Mouse (Mus musculus): ENCODE measurements at regions not wholly inside any gene's neighbourhood (a gene's known extent, or its start where the extent isn't known, plus 50 kb on each side); places are given as distances from the start of the nearest gene placed in this dataset.

GRCm38 (mm10) chr13:97498981-97499380, 258.1 kb downstream of the Enc1 start:
- no peaks in the 10 kb centered on the region for H3K79me2 ChIP-seq (ENCODE audit: control insufficient read depth, insufficient read depth)
- H3K4me3 ChIP-seq (ENCODE audit: insufficient read depth, poor library complexity, severe bottlenecking) = no peak overlapping the region
- no peaks in the 10 kb centered on the region for H3K27me3 ChIP-seq (ENCODE audit: control insufficient read depth, insufficient read depth, insufficient read length)
- TF ChIP-seq MYOD1 (IDR thresholded peaks at IDR 0.05; ENCODE audit: control insufficient read depth, insufficient read length, low read depth) = no peak
- TF ChIP-seq CTCF (IDR thresholded peaks at IDR 0.05; ENCODE audit: control insufficient read depth, insufficient read depth, insufficient read length) = no peak
- TF ChIP-seq MYOG (IDR thresholded peaks at IDR 0.05; ENCODE audit: control insufficient read depth, extremely low read depth, insufficient read length) = no peak
- TF ChIP-seq CEBPB (IDR thresholded peaks at IDR 0.05; ENCODE audit: low read depth) = no peak
- TF ChIP-seq USF1 (IDR thresholded peaks at IDR 0.05; ENCODE audit: low read depth) = no peak
- TF ChIP-seq MAX (IDR thresholded peaks at IDR 0.05) = no peak
- no peak for TF ChIP-seq FOSL1 (IDR thresholded peaks at IDR 0.05; ENCODE audit: insufficient read depth, low read length, poor library complexity, severe bottlenecking)
- no peak overlapping the region for H3ac ChIP-seq (ENCODE audit: control insufficient read depth, insufficient read length, low read depth)
- H3K79me3 ChIP-seq (ENCODE audit: low read depth) = no peaks in the 10 kb centered on the region
- no peaks in the 10 kb centered on the region for H3K36me3 ChIP-seq (ENCODE audit: control insufficient read depth, insufficient read depth)

GRCm38 (mm10) chr13:97497928-97498327, 257.0 kb downstream of the Enc1 start:
- Histone ChIP-seq H3K27me3 (ENCODE audit: control insufficient read depth, insufficient read depth, insufficient read length) (no peaks in the 10 kb centered on the region), H3K79me2 (ENCODE audit: control insufficient read depth, insufficient read depth) (no peaks in the 10 kb centered on the region), H3ac (ENCODE audit: control insufficient read depth, insufficient read length, low read depth) (no peak overlapping the region), H3K36me3 (ENCODE audit: control insufficient read depth, insufficient read depth) (no peaks in the 10 kb centered on the region), H3K4me3 (ENCODE audit: insufficient read depth, poor library complexity, severe bottlenecking) (no peak overlapping the region), H3K79me3 (ENCODE audit: low read depth) (no peaks in the 10 kb centered on the region)
- TF ChIP-seq FOSL1 (IDR thresholded peaks at IDR 0.05; ENCODE audit: insufficient read depth, low read length, poor library complexity, severe bottlenecking) = no peak
- TF ChIP-seq CTCF (IDR thresholded peaks at IDR 0.05; ENCODE audit: control insufficient read depth, insufficient read depth, insufficient read length) = no peak
- no peak for TF ChIP-seq MYOD1 (IDR thresholded peaks at IDR 0.05; ENCODE audit: control insufficient read depth, insufficient read length, low read depth)
- TF ChIP-seq CEBPB (IDR thresholded peaks at IDR 0.05; ENCODE audit: low read depth) = no peak
- no peak for TF ChIP-seq MYOG (IDR thresholded peaks at IDR 0.05; ENCODE audit: control insufficient read depth, extremely low read depth, insufficient read length)
- no peak for TF ChIP-seq MAX (IDR thresholded peaks at IDR 0.05)

- Histone ChIP-seq H3K4me3 (ENCODE audit: insufficient read depth, poor library complexity, severe bottlenecking) (no peak overlapping the region), H3ac (ENCODE audit: control insufficient read depth, insufficient read length, low read depth) (no peak overlapping the region), H3K79me3 (ENCODE audit: low read depth) (no peaks in the 10 kb centered on the region), H3K79me2 (ENCODE audit: control insufficient read depth, insufficient read depth) (no peaks in the 10 kb centered on the region), H3K27me3 (ENCODE audit: control insufficient read depth, insufficient read depth, insufficient read length) (no peaks in the 10 kb centered on the region), H3K36me3 (ENCODE audit: control insufficient read depth, insufficient read depth) (no peaks in the 10 kb centered on the region)
- no peak for TF ChIP-seq CTCF (IDR thresholded peaks at IDR 0.05; ENCODE audit: control insufficient read depth, insufficient read depth, insufficient read length)
- no peak for TF ChIP-seq FOSL1 (IDR thresholded peaks at IDR 0.05; ENCODE audit: insufficient read depth, low read length, poor library complexity, severe bottlenecking)
- no peak for TF ChIP-seq MYOD1 (IDR thresholded peaks at IDR 0.05; ENCODE audit: control insufficient read depth, insufficient read length, low read depth)
- TF ChIP-seq MYOG (IDR thresholded peaks at IDR 0.05; ENCODE audit: control insufficient read depth, extremely low read depth, insufficient read length) = no peak
- no peak for TF ChIP-seq CEBPB (IDR thresholded peaks at IDR 0.05; ENCODE audit: low read depth)
- no peak for TF ChIP-seq USF1 (IDR thresholded peaks at IDR 0.05; ENCODE audit: low read depth)
- TF ChIP-seq MAX (IDR thresholded peaks at IDR 0.05) = no peak
Measured at GRCm38 (mm10) chr13:97494770-97495169, 253.9 kb downstream of the Enc1 start.

GRCm38 (mm10) chr13:97493836-97494235, 252.9 kb downstream of the Enc1 start:
- Histone ChIP-seq H3K36me3 (ENCODE audit: control insufficient read depth, insufficient read depth) (no peaks in the 10 kb centered on the region), H3K79me2 (ENCODE audit: control insufficient read depth, insufficient read depth) (no peaks in the 10 kb centered on the region), H3K79me3 (ENCODE audit: low read depth) (no peaks in the 10 kb centered on the region), H3ac (ENCODE audit: control insufficient read depth, insufficient read length, low read depth) (no peak overlapping the region), H3K4me3 (ENCODE audit: insufficient read depth, poor library complexity, severe bottlenecking) (no peak overlapping the region), H3K27me3 (ENCODE audit: control insufficient read depth, insufficient read depth, insufficient read length) (no peaks in the 10 kb centered on the region)
- TF ChIP-seq MYOD1 (IDR thresholded peaks at IDR 0.05; ENCODE audit: control insufficient read depth, insufficient read length, low read depth) = no peak
- TF ChIP-seq USF1 (IDR thresholded peaks at IDR 0.05; ENCODE audit: low read depth) = no peak
- no peak for TF ChIP-seq MYOG (IDR thresholded peaks at IDR 0.05; ENCODE audit: control insufficient read depth, extremely low read depth, insufficient read length)
- TF ChIP-seq CEBPB (IDR thresholded peaks at IDR 0.05; ENCODE audit: low read depth) = no peak

- H3K79me2 ChIP-seq (ENCODE audit: control insufficient read depth, insufficient read depth) = no peaks in the 10 kb centered on the region
- no peak overlapping the region for H3ac ChIP-seq (ENCODE audit: control insufficient read depth, insufficient read length, low read depth)
- H3K79me3 ChIP-seq (ENCODE audit: low read depth) = no peaks in the 10 kb centered on the region
- TF ChIP-seq CTCF (IDR thresholded peaks at IDR 0.05; ENCODE audit: control insufficient read depth, insufficient read depth, insufficient read length) = no peak
- TF ChIP-seq MAX (IDR thresholded peaks at IDR 0.05) = no peak
- no peak for TF ChIP-seq MYOD1 (IDR thresholded peaks at IDR 0.05; ENCODE audit: control insufficient read depth, insufficient read length, low read depth)
- TF ChIP-seq CEBPB (IDR thresholded peaks at IDR 0.05; ENCODE audit: low read depth) = no peak
- no peak for TF ChIP-seq FOSL1 (IDR thresholded peaks at IDR 0.05; ENCODE audit: insufficient read depth, low read length, poor library complexity, severe bottlenecking)
- TF ChIP-seq USF1 (IDR thresholded peaks at IDR 0.05; ENCODE audit: low read depth) = no peak
- TF ChIP-seq MYOG (IDR thresholded peaks at IDR 0.05; ENCODE audit: control insufficient read depth, extremely low read depth, insufficient read length) = no peak
- no peak overlapping the region for H3K4me3 ChIP-seq (ENCODE audit: insufficient read depth, poor library complexity, severe bottlenecking)
- H3K27me3 ChIP-seq (ENCODE audit: control insufficient read depth, insufficient read depth, insufficient read length) = no peaks in the 10 kb centered on the region
- no peaks in the 10 kb centered on the region for H3K36me3 ChIP-seq (ENCODE audit: control insufficient read depth, insufficient read depth)
Measured at GRCm38 (mm10) chr13:97492958-97493735, 252.2 kb downstream of the Enc1 start.

All from C2C12 (cell line).